Mouse (Mus musculus): Measurements from ENCODE around the gene Alkbh7.

Alkbh7 gene

GRCm38 (mm10) chr17:56997029-56997667 is at the start of gene Alkbh7:
Gene Alkbh7 (plus strand): TSS chr17:56997339.
- peak; percentile 89 to 96 for DNase-seq

GRCm38 (mm10) chr17:56950915-56951314 is 46.2 kb upstream of the Alkbh7 start:
- peak; percentile 58 to 70 for DNase-seq

DNA sequence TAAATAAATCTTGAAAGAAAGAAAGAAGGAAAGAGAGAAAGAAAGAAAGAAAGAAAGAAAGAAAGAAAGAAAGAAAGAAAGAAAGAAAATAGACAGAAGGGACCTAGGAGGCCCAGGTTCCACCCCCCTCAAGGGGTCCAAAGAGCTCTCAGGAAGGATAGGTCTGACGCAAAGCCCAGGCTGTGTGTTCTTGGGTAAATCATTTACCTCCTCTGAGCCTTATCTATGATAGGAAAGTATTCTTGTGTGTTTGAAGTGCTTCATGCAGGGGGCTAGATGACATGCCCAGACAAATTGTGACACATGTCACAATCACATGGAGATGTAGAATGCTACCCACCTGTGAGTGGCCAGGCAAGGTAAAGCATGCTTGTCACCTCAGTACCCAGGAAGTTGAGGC is 44.5 kb upstream of the Alkbh7 start:
- no peak for DNase-seq

DNA sequence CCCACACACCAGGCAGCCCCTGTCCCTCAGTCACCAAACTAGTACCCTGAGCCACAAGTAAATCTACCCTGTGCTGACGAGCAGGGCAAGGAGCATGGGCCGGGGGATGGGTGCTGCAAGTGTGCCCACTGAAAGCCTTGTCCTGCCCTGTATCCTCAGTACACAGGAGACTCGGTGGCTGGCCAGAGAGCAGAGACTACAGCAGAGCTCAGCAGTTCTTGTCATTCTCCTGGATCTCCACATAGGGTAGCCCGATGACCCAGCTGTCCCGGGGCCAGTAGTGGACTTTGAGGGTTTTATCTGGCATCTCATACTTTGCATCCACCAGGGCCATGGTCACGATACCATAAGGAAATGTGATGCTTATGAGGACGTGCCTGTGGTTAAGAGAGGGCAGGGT is 42.3 kb upstream of the Alkbh7 start:
- DNase-seq: no peak

DNA sequence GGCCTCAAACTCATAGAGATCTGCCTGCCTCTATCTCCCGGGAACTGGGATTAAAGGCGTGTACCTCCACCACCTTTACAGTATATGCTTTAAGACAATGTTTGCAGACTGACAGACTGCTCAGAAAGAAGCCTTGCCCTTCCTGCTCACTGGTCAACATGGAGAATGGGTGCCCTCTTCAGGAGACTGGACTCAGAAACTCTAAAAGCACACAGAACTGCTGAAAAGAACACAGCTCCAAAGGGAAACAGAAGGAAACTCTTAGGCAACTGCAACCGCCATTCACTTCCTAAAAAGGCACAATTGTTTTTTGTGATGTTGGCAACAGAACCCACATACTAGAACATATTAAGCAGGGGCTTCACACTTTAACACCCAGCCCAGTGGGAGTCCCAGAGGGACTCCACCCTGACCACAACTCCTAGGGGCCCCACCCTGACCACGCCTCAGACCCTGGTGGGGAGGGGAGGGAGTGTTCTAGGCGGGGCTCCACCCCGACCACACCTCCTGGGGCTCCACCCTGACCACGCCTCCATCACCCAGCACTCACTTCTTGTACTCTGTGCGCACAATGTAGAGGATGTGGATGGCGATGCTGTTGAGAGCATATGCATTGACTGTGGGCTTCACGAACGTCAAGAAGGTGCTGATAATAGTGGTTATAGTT is 39.2 kb upstream of the Alkbh7 start:
- DNase-seq: peak; percentile 13 to 35

GRCm38 (mm10) chr17:56958667-56959066 is 38.5 kb upstream of the Alkbh7 start:
- DNase-seq: no peak

GRCm38 (mm10) chr17:56961880-56962279 is 35.3 kb upstream of the Alkbh7 start:
- no peak for DNase-seq

- DNase-seq: no peak
Measured at GRCm38 (mm10) chr17:56962642-56963405, 34.3 kb upstream of the Alkbh7 start.

GRCm38 (mm10) chr17:56963646-56964045 is 33.5 kb upstream of the Alkbh7 start:
- DNase-seq: no peak

DNA sequence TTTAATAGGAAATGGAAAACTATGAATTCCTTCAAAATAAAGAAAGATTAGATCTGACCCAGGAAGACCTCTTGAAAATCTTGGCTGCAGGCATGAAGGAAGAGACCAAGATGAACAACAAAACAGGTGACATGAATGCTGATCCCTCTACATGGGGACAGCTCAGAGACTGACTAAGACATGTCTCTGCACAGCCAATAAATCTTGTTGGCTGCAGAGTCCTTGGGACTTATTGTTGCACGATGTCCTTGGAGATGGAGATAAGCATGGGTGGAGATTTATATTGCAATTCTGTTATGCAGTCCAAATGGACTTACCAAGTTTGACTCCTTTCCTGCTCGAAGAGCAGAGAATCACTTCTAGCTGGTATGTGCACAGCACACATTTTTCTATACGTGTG is 27.8 kb upstream of the Alkbh7 start:
- no peak for DNase-seq

DNA sequence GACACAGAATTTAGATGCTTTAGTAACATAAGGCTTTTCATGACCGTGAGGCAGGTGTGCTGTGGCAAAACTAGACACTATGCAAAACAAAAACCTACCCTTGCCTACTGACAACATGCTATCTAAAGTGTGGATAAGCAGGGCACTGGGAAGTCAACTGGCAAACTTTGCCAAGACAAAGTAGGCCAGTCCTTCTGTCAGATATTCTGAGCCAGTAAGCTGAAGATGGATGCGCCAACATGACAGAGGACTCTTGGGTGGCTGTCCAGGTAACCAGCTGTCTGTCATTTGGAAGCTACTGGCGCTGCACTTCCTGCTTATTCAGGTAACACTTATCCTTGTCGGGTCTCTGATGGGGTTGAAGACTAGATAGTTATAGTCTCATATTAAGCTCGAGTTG is 27.1 kb upstream of the Alkbh7 start:
- no peak for DNase-seq

DNA sequence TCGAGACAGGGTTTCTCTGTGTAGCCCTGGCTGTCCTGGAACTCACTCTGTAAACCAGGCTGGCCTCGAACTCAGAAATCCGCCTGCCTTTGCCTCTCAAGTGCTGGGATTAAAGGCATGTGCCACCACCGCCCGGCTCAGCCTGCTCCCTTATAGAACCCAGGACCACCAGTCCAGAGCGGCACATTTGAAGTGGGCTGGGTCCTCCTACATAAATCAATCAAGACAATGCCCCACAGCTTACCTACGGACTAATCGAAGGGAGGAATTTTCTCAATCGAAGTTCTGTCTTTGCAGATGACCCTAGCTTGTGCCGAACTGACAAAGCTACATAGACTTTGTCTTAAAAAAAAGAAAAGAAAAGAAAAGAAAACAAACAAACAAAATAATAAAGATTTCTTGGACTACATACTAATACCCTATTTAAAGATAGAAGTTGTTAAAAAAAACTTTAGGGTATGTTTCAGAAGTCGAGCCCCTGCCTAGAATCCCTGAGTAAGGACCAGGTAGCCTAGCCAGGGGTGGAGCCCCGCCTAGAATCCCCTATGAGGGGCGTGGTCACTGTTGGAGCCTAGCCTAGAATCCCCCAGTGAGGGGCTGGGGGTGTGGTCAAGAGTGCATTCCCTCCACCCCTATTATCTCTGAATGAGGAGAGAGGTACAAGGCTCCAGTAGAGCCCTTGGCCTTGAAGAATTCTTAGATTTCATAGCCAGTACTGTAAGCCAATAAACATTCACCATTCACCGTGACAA is 23.0 kb upstream of the Alkbh7 start:
- no peak for DNase-seq

GRCm38 (mm10) chr17:56974708-56975240 is 22.4 kb upstream of the Alkbh7 start:
- no peak for DNase-seq

GRCm38 (mm10) chr17:56975391-56975790 is 21.7 kb upstream of the Alkbh7 start:
- no peak for DNase-seq

DNA sequence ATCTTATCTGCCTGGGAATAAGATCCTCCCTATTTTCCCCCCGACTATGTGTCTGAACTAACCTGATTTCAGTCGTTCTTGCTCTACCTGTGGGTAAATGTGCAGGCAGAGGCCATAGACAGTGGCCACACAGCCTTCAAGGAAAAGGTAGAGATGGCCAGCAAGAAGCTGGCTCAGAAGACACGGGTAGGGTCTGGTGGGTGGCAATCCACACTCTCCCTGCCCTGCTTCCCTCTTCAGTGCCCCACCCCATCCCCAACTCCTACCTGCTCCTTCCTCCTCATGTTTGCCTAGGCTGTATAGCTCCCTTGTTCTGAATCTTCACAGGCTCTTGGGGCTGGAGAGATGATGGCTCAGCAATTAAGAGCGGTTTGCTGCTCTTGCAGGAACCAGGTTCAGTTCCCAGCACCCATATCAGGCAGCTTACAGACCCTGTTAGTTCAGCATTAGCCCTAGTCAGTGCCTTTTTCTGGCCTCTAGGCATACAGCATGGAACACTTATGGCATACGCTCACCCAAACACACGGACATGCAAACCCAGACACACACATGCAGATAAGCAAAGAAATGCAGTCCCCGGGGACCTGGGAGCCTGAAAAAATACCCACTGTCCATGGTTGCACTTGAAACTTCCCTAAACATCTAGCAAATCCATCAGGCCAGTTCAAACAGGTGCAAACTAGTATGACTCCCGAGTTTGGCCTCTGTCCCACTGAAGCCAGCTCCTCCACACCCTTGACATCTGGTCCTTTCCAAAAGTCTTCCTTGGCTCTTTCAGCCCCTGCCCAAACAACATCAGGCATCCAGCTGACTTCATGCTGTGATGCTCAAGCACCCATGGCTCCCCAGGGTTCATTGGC is 20.4 kb upstream of the Alkbh7 start:
- no peak for DNase-seq

GRCm38 (mm10) chr17:56979524-56979923 is 17.6 kb upstream of the Alkbh7 start:
- DNase-seq: no peak

GRCm38 (mm10) chr17:56981049-56981448 is 16.1 kb upstream of the Alkbh7 start:
- DNase-seq: no peak

GRCm38 (mm10) chr17:56982013-56982412 is 15.1 kb upstream of the Alkbh7 start, which contains the start of gene Acer1:
Gene Acer1 (minus strand): TSS chr17:56982126.
- no peak for DNase-seq

GRCm38 (mm10) chr17:56984886-56985285 is 12.3 kb upstream of the Alkbh7 start:
- no peak for DNase-seq

DNA sequence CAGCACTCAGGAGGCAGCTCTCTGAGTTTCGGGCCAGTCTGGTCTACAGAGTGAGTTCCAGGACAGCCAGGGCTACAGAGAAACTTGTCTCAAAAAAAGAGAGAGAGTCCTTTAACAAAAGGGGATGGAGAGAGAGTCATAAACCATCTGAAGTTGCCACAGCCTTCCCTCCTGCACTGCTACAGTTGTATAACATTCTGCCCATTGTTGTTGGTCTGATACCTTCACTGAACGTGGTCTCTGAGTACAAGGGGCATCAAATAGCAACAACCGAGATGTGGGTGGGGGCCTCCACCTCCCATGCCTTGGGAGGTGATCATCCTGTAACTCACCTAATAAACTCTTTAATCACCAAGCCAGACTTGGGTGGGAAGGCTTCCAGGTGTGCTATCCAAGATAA is 11.5 kb upstream of the Alkbh7 start:
- DNase-seq: no peak

GRCm38 (mm10) chr17:56986105-56986805 is 10.9 kb upstream of the Alkbh7 start:
- no peak for DNase-seq

Measured in thymus, postnatal 36 days (tissue).